Mouse (Mus musculus) cerebellum, adult (tissue): Measurements from ENCODE around the gene Wdr4.
A peak's percentile ranks its signal among the peaks of the same experiment; 100 is the strongest.
"Not testable (repeated sequence)": the region's sequence is repeated elsewhere in the genome, so short reads cannot be mapped to it uniquely, and the experiment has no call there.

Experiments
- ATAC-seq: cut with Nextera tagmentation; 2 replicates; pipeline ENCODE4 v1.9.2; 2017; ENCODE audit warnings: mild to moderate bottlenecking, moderate library complexity, mixed read lengths; ENCODE audit not compliant: insufficient number of reproducible peaks, low FRiP score, low TSS enrichment

Wdr4 gene

GRCm38 (mm10) chr17:31519946-31520838 is at the start of gene Wdr4, which contains the start of gene Ndufv3:
Gene Wdr4, minus strand, starts transcription at chr17:31519980.
Gene Ndufv3, plus strand, starts transcription at chr17:31520115.
- peak; percentile 94 for ATAC-seq

- no peak for ATAC-seq
Measured at GRCm38 (mm10) chr17:31566276-31566675, 46.5 kb upstream of the Wdr4 start.

GRCm38 (mm10) chr17:31565141-31566056 is 45.6 kb upstream of the Wdr4 start:
- no peak; the same call in 1 of the 2 replicates for ATAC-seq

- ATAC-seq: no peak
Measured at GRCm38 (mm10) chr17:31564858-31565140, 45.0 kb upstream of the Wdr4 start.

GRCm38 (mm10) chr17:31564015-31564857 is 44.5 kb upstream of the Wdr4 start, which contains the start of gene Pknox1:
Gene Pknox1, plus strand, starts transcription at chr17:31564734.
- peak; percentile 91 for ATAC-seq

- ATAC-seq: peak; percentile 15; the same call in 1 of the 2 replicates
Measured at GRCm38 (mm10) chr17:31563632-31564014, 43.8 kb upstream of the Wdr4 start.

GRCm38 (mm10) chr17:31559021-31559789 is 39.4 kb upstream of the Wdr4 start:
- no peak for ATAC-seq

GRCm38 (mm10) chr17:31557947-31558542 is 38.3 kb upstream of the Wdr4 start:
- no peak for ATAC-seq

GRCm38 (mm10) chr17:31557124-31557880 is 37.5 kb upstream of the Wdr4 start:
- ATAC-seq: no peak

- no peak for ATAC-seq
Measured at GRCm38 (mm10) chr17:31556253-31556652, 36.5 kb upstream of the Wdr4 start.

GRCm38 (mm10) chr17:31552601-31553000 is 32.8 kb upstream of the Wdr4 start:
- not testable (repeated sequence) for ATAC-seq

- no peak for ATAC-seq
Measured at GRCm38 (mm10) chr17:31549389-31549788, 29.6 kb upstream of the Wdr4 start.

GRCm38 (mm10) chr17:31547974-31548373 is 28.2 kb upstream of the Wdr4 start:
- ATAC-seq: no peak

- no peak for ATAC-seq
Measured at GRCm38 (mm10) chr17:31546444-31547196, 26.8 kb upstream of the Wdr4 start.

- no peak for ATAC-seq
Measured at GRCm38 (mm10) chr17:31543574-31543973, 23.8 kb upstream of the Wdr4 start.

- ATAC-seq: no peak
Measured at GRCm38 (mm10) chr17:31541460-31541831, 21.7 kb upstream of the Wdr4 start.

GRCm38 (mm10) chr17:31540809-31541459 is 21.2 kb upstream of the Wdr4 start:
- ATAC-seq: no peak
